Mouse (Mus musculus): ENCODE data around the gene Dpp6.
A peak's percentile ranks its signal among the peaks of the same experiment; 100 is the strongest.
"Not testable (repeated sequence)": the region's sequence is repeated elsewhere in the genome, so short reads cannot be mapped to it uniquely, and the experiment has no call there.

The Dpp6 gene

DNA sequence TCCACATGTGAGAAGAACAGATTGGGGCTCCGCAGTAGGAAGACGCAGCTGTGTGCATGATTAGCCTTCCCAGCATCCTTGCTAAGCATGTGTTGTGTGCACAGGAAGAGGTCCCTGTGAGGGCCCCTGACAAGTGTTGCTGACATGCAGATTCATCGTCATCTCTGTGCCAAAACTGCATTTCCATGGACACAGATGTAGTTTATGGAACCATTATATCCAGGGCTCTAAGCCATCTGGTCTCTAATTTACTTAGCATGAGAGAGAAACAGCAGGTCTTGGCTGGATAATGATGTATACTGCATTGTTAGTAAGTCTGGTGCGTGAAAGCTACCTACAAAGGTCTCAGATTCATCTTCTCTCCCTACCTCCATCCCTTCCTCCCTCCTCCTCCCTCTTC, 673.9 kb downstream of the Dpp6 start:
- DNase-seq (ENCODE audit: low spot score) = no peak

DNA sequence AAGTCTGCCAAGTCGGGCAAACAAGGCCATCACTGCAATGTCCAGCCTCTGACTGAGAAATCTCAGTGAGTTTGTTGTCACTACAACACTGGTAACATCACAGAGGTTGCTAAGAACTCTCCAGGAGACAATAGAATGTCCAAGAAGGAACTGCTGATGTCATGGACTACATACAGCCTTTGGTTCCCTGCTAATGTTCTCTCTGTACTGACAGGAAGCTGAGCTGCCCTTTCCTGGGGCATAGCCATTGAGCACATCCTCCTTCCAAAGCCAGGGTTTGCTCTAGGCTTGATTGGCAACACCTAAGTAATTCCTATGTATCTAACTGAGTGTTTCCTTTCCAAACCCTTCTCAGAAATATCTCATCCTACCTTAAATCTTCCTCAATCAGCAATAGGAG, 684.3 kb downstream of the Dpp6 start, which contains the start of gene Speer4b:
Gene Speer4b (minus strand): TSS at position 101 of the 400 bp plus-strand sequence.
- not testable (repeated sequence) for DNase-seq (ENCODE audit: low spot score)

DNA sequence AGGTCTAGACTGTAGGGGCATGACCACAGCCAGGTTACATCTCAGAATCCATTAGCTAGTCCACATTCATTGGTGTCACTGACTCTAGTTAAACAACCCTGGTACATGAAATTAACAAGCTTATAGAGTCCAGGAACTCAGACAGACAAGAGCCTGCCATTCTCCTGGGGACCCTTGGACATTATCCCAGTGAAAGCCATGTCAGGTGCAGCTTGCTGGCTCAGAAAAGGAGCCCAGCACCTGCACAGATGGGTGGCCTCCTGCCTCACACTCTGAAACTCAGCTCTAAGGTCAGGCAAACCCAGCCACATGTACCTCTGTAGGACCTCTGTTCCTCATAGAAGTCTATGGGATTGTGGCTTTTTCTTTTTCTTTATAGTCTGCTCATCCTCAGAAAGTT, 701.7 kb downstream of the Dpp6 start:
- no peak for DNase-seq (ENCODE audit: low spot score)

DNA sequence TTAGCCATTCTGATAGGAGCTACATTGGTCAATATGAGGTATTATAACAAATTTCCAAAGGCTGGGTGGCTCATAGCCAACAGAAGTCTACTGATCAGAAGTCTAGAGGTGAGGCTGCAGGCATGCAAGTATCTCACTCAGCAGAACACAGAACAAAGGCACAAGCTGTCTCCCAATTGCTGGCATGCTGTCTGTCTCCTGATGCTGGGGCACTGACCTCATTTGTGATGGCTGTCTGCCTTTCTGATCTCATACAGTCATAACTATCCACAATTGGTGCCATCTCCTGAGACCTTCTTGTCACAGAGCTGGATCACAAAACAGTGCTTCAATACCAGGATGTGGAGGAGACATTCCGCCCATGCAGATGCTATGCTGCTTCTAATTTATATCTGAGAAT, 709.9 kb downstream of the Dpp6 start:
- DNase-seq (ENCODE audit: low spot score) = no peak

DNA sequence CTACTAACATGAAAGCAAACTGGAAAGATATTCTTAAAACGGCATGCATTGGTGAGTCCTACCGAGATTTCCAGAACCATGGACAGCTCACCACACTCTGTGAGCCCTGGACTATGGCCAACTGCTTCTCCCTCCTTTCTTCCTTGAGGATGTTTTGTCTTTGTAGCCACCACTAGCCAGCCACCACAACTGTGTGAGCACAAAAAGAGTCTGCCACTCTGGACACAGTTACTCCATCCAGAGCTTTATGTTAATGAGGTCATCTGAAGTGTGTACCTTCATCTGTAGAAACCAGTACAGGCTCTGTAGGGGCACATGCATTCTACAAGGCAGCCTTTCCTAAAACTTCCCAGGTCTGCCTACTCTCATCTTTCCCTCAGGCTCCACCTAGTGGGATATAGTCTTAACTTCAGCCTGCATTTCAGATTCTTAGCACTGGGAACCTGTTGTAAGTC, 727.8 kb downstream of the Dpp6 start:
- peak; percentile 72 for DNase-seq (ENCODE audit: low spot score)

DNA sequence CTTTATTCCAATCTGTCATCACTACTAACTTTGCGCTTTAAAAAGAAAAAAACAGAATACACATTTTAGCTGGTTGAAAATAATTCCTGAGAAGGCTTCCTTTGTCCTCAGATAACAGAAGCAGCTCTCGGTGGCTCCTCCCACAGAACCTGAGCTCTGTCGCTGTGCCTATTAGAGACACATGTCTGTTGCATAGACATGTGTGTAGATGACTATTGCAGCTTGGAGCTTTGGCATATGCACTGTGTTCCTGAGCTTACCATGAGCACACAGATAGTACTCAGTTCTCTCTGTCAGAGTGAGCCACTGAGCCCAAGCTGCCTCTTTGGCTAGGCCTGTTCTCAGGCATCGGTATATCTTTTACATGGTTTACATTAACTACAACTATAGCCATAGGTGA, 732.3 kb downstream of the Dpp6 start:
- no peak for DNase-seq (ENCODE audit: low spot score)

DNA sequence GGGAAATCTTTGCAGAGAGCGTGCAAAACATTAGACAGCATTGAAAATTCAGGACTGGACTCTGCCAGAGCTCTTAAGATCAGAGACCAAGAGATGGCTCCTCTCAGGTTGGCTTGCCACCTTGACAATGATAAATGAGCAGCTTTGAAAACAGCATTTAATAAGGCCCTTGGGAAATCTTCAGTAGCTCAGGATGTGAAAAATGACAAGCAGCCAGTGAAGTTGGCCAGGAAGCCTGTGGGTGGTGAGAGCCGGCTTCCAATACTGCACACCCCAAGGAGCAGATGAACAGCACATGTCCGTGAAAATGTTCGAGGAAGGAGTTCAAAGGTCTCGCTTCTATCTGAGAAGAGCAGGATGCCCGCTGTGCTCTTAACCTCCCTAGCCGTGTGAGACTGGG, 748.7 kb downstream of the Dpp6 start:
- peak; percentile 58 for DNase-seq (ENCODE audit: low spot score)

DNA sequence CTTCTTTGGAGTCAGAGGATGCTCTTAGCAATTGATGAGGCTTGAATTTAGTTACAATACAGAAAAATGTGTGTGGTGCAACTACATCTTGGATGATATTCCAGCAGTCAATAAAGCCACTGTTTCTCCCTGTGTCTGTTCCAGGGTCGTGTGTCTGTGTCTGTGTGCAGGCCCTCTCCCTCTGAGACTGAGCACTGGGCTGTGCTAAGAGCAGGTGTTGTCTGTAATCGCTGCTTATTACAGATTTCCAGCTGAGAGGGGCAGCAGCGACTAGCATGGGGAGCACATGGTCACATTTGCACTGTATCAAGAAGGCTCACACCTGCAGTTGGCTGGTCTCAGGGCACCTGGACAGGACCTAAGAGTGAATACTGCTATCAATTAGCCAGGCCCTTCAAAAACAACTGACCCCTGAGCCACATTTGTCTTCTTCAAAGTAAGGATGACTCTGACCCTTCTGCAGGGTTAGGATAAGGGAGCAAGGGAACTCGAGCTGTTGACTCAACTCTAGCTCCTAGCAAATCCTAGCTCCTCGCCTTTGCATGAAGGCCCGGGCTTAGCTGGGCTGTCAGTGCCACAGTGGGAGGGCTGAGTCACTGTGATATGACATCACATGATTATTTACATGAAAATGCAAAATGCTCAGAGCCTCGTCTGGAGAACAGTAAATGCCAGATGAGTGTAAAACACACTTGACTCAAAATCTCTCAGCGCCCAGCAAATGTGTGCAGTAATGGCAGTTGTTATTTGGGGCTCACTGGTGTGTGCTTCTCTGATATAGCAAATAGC, 771.2 kb downstream of the Dpp6 start:
- no peak for DNase-seq (ENCODE audit: low spot score)

DNA sequence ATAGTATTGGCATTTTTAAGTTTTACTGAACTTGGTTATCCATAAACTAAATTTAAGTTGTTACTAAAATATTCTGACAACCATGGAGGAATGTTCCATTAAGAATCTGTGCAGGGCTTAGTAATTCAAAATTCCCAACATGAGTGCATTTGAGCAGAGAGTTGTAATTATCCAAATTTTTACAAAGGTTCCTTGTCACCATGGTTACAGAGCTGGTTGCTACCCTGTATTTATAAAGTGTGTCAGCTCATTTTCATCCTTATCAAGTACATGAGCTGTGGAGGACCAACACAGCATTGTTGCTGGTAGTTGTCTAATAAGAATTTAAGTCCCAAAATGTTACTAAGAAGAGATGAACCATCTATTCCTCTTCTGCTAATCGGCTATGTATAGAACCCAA, 787.1 kb downstream of the Dpp6 start:
- no peak for DNase-seq (ENCODE audit: low spot score)

DNA sequence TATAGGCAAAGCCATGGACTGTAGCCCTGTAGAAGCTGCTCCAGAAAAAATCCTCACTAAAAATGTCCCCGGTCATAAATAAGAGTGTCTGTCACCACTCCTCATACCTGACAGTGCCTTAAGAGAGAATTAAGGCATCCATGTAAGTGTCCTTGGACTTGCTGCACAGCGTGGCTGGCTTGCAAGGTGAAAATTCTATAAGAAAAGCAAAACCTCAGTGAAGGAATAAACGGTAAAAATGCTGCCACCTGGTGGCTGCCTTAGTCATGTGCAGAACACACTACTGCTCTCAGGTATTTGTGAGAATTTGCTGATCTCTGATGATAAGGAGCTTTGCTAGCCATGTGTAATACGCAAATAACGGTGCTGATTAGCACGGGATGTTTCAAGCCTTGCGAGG, 798.8 kb downstream of the Dpp6 start:
- peak; percentile 82 for DNase-seq (ENCODE audit: low spot score)

DNA sequence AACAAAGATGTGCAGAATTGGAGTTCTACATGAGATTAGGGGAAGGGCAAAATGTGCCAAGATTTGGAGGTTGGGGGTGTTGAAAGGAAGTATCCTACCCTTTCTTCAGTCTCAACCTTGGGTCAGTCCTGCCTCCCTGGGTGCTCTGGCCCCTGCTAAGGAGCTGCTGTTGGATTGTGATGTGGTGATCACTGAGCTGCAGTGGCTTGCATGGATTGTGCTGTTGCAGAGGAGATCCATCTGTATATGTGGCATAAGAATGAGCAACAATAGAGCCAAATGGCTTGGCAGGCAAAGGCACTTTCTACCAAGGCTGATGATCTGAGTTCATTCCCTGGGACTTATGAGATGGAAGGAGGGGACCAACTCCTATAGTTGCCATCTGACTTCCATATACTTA, 804.8 kb downstream of the Dpp6 start:
- no peak for DNase-seq (ENCODE audit: low spot score)

DNA sequence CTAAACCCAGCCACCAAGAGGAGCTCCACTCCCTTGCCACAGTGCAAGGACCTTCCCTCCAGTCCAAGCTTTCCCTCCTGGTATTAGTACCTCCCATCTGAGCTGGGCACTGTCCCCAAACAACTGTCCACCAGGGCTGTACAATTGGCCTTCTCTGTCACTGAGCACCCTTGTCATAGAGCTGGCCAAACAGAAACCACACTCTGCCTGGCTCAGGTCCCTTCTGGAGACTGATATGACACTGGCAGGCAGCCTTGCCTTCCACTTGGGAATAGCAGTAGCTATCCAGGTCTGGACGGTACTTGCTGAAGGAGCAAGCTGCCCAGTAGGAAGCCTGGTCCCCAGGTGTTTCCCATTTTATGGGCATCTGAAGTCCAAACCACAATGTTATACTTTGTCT, 806.9 kb downstream of the Dpp6 start:
- no peak for DNase-seq (ENCODE audit: low spot score)

DNA sequence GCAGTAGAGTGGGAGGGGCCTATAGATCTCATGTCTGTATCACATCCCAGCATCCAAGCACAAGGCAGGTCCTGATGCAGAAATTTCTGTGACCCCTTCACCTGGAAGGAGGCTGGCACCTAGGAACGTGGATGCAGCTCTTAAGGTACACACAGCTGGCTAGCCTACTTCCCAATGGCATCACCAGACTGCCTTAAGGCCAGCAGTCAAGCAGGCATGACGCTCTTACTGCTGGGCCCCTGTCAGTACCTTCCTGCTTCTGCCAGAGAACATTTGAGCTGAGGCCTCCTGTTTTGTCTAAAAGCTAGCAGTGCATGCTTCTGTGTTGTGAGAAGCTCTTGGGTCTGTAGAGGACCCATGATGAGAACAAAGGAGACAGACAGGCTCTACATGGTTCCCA, 815.1 kb downstream of the Dpp6 start:
- DNase-seq (ENCODE audit: low spot score) = no peak

DNA sequence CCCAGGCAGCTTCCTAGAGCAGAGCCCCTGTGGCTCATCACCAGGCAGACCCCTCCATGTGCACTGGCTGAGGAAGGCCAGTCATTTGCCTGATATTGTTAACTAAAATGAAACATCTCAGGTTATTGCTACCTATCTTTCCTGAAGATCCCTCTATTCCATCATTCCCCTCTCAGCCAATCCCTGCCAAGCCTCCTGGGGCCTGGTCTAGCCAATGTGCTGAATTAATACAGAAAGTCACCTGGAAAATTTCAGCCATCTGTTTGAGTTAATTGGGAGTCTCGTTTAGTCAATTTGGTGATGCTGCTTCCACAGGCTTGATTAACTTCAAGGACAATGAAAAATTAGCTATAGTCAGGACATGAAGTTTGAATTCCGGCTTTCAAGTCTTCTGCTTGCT, 818.9 kb downstream of the Dpp6 start:
- no peak for DNase-seq (ENCODE audit: low spot score)

DNA sequence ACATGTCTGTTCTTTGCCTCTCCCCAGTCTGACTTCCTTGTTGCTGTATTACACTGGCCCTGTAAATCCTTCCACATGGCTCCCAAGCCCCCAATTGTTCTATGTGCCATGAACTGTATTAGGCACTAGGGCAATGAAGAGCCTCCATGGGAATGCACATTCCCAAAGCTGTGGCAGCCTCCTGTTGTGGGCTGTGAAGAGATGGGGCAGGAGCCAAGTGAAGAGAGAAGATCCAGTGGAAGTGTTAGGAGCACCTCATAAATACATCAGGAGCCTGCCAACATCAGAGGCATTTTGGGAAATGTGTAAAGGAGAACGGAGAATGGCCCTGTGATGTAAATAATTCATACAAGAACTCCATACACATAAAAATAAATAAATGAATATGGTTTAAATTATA, 824.9 kb downstream of the Dpp6 start:
- no peak for DNase-seq (ENCODE audit: low spot score)

DNA sequence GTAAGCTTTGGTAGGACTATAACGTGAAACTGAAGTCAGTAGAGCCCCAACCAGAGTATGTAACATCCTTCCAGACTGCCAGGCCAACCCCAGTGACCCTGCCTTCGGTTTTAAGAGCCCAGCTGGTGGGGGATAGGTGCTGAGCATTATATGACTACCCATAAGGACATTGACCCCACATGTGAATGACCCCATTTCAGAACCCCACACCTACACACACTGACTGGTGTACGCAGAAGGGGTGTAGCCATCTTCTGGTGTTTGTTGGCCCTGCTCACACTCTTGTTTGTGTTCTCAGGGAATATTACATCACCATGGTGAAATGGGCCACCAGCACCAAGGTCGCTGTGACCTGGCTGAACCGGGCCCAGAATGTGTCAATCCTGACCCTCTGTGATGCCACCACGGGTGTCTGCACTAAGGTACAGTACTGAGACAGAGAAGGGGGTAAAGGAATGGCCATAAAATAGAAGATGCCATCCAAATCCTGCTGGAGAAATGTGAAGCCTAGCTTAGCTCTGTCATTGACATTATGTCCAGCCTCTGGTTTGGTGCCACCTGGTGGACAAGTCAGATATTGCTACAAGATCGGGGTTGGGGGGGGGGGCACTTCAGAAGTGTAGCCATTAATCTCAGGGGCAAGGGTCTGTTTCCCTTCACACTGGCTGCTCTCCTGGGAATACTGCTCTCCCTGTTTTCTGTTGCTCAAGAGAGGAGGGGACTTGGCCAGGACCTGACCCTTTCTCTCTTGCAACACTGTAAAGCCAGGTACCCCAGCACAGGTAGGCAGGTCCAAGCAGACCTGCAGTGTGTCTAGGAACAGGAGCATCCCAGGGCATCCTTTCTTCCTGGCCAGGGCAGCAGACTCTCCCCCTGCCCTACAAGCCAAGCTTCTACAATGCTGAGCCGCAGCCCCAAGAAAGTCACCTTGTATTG, 835.1 kb downstream of the Dpp6 start:
- peak; percentile 76 for DNase-seq (ENCODE audit: low spot score)

DNA sequence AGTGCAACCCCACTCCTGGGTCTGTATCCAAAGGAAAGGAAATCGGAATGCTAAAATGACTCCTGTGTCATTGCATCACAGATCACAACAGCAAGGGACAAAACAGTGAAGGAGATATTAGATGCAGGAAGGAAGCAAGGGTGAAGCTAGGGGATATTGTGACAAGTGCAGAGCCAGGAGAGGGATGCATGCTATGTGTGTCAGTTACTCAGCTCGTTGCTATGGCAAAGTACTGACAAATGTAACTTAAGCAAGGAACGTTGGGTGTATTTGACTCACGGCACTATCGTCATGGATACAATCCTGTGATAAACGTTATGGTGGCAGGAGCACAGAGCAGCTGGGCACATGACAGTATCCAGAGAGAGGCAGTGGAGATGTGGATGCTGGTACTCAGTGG, 839.1 kb downstream of the Dpp6 start:
- DNase-seq (ENCODE audit: low spot score) = no peak

DNA sequence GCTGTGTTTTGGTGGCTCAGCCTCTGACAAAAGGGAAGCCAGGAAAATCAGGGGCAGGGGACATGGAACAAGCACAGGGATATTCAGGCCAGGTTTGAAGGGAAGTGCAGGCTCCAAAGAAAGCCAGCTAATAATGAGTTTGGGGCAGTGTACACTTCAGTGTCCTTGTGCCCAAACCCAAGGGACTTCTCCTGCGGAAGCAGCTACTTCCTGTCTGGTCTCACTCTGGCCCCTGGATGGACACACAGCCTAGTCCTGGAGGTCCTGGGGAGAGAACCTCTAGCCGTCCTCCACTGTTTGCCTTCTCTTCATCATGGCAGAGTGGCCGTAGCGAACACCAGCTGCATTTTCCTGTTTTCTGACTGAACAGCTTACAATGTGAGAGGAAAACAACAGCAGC, 840.7 kb downstream of the Dpp6 start:
- no peak for DNase-seq (ENCODE audit: low spot score)

DNA sequence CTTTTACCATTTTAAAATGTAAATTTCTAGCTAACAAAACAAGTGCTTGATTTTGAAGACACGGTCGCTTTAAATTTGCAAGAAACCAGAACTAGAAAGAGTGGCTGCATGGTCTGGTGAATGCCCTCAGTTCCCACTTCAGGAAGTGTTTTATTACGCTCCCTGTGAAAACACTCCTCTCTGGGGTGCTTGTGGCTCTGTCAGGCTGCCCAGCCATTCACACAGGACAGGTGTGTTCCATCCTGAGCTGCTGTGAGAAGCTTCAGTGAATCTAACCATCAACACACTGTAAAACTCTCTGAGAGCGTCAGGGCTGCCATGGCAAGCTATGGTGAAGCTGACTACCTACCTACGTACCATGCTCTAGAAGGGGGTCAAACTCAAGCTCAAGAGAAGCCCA, 841.2 kb downstream of the Dpp6 start:
- DNase-seq (ENCODE audit: low spot score) = no peak

DNA sequence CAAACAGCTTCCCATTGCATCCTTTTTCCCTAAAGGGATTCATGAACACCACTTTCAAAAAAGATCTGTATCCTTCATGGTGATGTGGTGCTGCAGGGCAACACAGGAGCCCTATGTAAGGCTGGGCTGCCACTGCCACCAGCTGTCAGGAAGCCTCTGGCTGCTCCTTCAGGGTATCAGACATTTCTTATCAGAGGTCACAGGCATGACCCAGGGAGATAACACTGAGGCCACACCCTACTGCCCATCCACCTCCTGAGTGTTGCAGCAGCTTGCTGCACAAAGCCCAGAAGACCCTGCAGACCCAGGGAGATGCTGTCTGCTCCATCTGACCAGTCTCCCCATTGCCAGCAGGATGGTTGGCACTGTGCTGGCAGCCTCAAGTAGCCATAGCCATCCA, 841.6 kb downstream of the Dpp6 start:
- no peak for DNase-seq (ENCODE audit: low spot score)

DNA sequence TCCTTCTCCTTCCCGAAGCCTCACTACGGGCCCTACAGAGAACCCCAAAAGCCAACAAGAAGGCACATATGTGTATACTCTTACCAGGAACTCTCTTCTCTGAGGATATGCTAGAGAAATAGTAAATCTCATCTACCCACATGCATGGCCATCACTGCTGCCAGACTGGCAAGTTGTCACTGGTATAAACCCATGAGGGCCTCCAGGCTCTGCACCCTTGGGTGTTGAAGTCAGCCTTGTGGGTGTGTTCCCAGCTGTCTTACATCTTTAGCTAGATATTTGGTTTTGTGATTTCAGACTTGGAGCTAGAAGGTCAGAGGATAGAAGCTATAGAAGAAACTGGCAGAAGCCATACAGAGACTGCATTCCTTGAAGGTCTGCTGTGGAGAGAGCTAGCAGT, 842.0 kb downstream of the Dpp6 start:
- DNase-seq (ENCODE audit: low spot score) = no peak

DNA sequence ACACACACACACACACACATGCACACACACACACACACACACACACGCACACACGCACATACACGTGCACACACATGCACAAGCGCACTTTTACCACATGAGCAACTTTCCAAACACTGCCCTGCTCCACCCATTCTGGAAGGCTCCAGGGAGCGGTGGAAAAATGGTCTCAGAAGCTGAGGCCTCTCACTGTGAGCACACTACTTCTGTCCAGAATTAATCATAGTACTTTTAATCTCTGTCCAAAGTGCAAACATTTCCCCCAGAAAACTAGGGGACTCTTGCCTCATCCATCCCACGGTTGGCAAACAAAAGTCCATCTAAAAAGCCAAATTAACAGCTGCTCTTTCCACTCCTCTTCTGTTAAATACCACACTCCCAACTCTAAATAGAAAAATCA, 842.8 kb downstream of the Dpp6 start:
- DNase-seq (ENCODE audit: low spot score) = no peak

DNA sequence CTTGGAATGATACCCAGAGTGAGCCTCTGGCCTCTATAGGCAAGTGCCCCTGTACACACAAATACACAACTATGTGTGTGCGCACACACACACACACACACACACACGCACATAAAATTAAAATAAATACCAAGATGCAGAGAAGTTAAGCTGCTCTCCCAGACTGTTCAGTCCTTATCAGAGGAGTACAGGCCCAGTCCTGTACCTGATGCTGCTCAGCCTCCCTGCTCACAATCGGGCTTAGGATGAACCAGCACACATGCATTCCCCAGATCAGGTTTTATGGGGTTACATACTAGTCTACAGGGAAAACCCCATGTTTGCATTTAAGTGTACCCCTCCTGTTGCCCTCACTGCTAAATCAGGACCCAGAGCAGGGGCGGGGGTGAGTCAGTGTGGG, 847.1 kb downstream of the Dpp6 start:
- no peak for DNase-seq (ENCODE audit: low spot score)
